Mouse (Mus musculus) neural tube, embryonic 12.5 days (tissue): ENCODE measurements around the gene Morn1. TPM values are rescaled to one million over a fixed set of nuclear protein-coding genes. Genes with fewer than 3 reads are reported as not detected.
"Not testable (repeated sequence)": the region's sequence is repeated elsewhere in the genome, so short reads cannot be mapped to it uniquely, and the experiment has no call there.

Experiments used
- ATAC-seq: fragments of 200-750 bp; cut with Nextera tagmentation; 2 replicates; pipeline ENCODE4 v1.8.0; 2017; ENCODE audit warnings: low read depth, mild to moderate bottlenecking, moderate TSS enrichment, moderate library complexity; ENCODE audit not compliant: low FRiP score
- H3K27ac ChIP-seq: fragments of 300-500 bp; sonication (generic); 2 replicates; pipeline ENCODE4 v1.5.1; 2016
- H3K27me3 ChIP-seq: fragments of 300-500 bp; sonication (generic); replicated peaks from 2 replicates; pipeline ENCODE4 v1.6.1; 2016; ENCODE audit warnings: mild to moderate bottlenecking
- H3K36me3 ChIP-seq: fragments of 300-500 bp; sonication (generic); 2 replicates; pipeline ENCODE4 v1.6.1; 2016; ENCODE audit warnings: mild to moderate bottlenecking
- H3K4me1 ChIP-seq: fragments of 300-500 bp; sonication (generic); 2 replicates; pipeline ENCODE4 v1.6.1; 2016
- H3K4me2 ChIP-seq: fragments of 300-500 bp; sonication (generic); replicated peaks from 2 replicates; pipeline ENCODE4 v1.6.1; 2016; ENCODE audit warnings: mild to moderate bottlenecking
- H3K4me3 ChIP-seq: fragments of 300-500 bp; sonication (generic); 2 replicates; pipeline ENCODE4 v1.5.1; 2016
- H3K9ac ChIP-seq: fragments of 300-500 bp; sonication (generic); 2 replicates; pipeline ENCODE4 v1.6.1; 2016; ENCODE audit warnings: mild to moderate bottlenecking
- H3K9me3 ChIP-seq: fragments of 300-500 bp; sonication (generic); 2 replicates; pipeline ENCODE4 v1.6.1; 2016; ENCODE audit warnings: mild to moderate bottlenecking
- whole genome bisulfite sequencing: fragments of 180-500 bp; shearing (Covaris S2); methylation state at CpG from one replicate; pipeline ENCODE4 v1.1.7; 2016; 5-methylcytosine and 5-hydroxymethylcytosine counted together
- polyA plus RNA-seq: library from polyadenylated mRNA; unstranded; fragments of >200 nt; fragmentation: Nextera tagmentation; extraction: Ambion mirVana; gene quantifications from 2 replicates; pipeline ENCODE4 v1.2.1, GENCODE M21; 2016

Morn1 gene
- polyA plus RNA-seq, 1 experiment from 2014 or later: 6.0 TPM

- H3K27ac ChIP-seq: no peak overlapping the region
- H3K9ac ChIP-seq: no peak overlapping the region
- H3K9me3 ChIP-seq: no peaks in the 10 kb centered on the region
- peak; percentile 73 for ATAC-seq
- peaks cover 30% of the 10 kb centered on the region for H3K36me3 ChIP-seq
- no peaks in the 10 kb centered on the region for H3K27me3 ChIP-seq
- peak overlapping the region; percentile 81 for H3K4me2 ChIP-seq
- peaks cover 20% of the 10 kb centered on the region for H3K4me1 ChIP-seq
- H3K4me3 ChIP-seq: peak overlapping the region; percentile 54
- 3% methylated on average over 15 of the region's 15 CpGs for whole genome bisulfite sequencing
Observed at GRCm38 (mm10) chr4:155065970-155066833, 20.2 kb upstream of the Morn1 start.

- H3K4me2 ChIP-seq: peak within 1 kb of the TSS; percentile 81
- H3K27ac ChIP-seq: 0 out of 2 replicates have a peak within 1 kb of the TSS, but pooled peaks have one; percentile 6
- peaks cover 38% of the 10 kb centered on the region for H3K36me3 ChIP-seq
- H3K9ac ChIP-seq: peak within 1 kb of the TSS; percentile 70
- no peaks in the 10 kb centered on the region for H3K9me3 ChIP-seq
- H3K27me3 ChIP-seq: no peaks in the 10 kb centered on the region
- H3K4me3 ChIP-seq: peak within 1 kb of the TSS; percentile 54
- peaks cover 17% of the 10 kb centered on the region for H3K4me1 ChIP-seq
- WGBS: under 1% methylated on average over 48 of the region's 48 CpGs
- peak; percentile 88 for ATAC-seq
Observed at GRCm38 (mm10) chr4:155066834-155067522, 19.4 kb upstream of the Morn1 start, which contains the start of gene Pex10. Gene Pex10 (plus strand): TSS chr4:155067016.

- H3K4me3 ChIP-seq: no peak overlapping the region
- no peak overlapping the region for H3K27ac ChIP-seq
- peak overlapping the region; percentile 81; the same call in 1 of the 2 replicates for H3K4me2 ChIP-seq
- H3K9ac ChIP-seq: no peak overlapping the region
- H3K36me3 ChIP-seq: peaks cover 50% of the 10 kb centered on the region
- no peak for ATAC-seq
- WGBS: 93% methylated on average over 20 of the region's 20 CpGs
- H3K27me3 ChIP-seq: no peaks in the 10 kb centered on the region
- H3K9me3 ChIP-seq: no peaks in the 10 kb centered on the region
- H3K4me1 ChIP-seq: peaks cover 17% of the 10 kb centered on the region
Observed at GRCm38 (mm10) chr4:155068357-155068972, 17.9 kb upstream of the Morn1 start.

GRCm38 (mm10) chr4:155069191-155069590 is 17.2 kb upstream of the Morn1 start:
- H3K27me3 ChIP-seq: no peaks in the 10 kb centered on the region
- H3K36me3 ChIP-seq: peaks cover 57% of the 10 kb centered on the region
- no peak overlapping the region for H3K9ac ChIP-seq
- ATAC-seq: no peak
- H3K4me3 ChIP-seq: no peak overlapping the region
- H3K9me3 ChIP-seq: no peaks in the 10 kb centered on the region
- no peak overlapping the region for H3K27ac ChIP-seq
- 84% methylated on average over 6 of the region's 6 CpGs for WGBS
- H3K4me2 ChIP-seq: no peak overlapping the region
- H3K4me1 ChIP-seq: peaks cover 17% of the 10 kb centered on the region

GRCm38 (mm10) chr4:155070199-155070598 is 16.2 kb upstream of the Morn1 start:
- H3K9ac ChIP-seq: no peak overlapping the region
- no peak overlapping the region for H3K4me2 ChIP-seq
- H3K4me1 ChIP-seq: peaks cover 17% of the 10 kb centered on the region
- no peak overlapping the region for H3K27ac ChIP-seq
- H3K27me3 ChIP-seq: no peaks in the 10 kb centered on the region
- WGBS: 92% methylated on average over 13 of the region's 13 CpGs
- ATAC-seq: no peak
- no peak overlapping the region for H3K4me3 ChIP-seq
- H3K9me3 ChIP-seq: no peaks in the 10 kb centered on the region
- peaks cover 67% of the 10 kb centered on the region for H3K36me3 ChIP-seq

DNA sequence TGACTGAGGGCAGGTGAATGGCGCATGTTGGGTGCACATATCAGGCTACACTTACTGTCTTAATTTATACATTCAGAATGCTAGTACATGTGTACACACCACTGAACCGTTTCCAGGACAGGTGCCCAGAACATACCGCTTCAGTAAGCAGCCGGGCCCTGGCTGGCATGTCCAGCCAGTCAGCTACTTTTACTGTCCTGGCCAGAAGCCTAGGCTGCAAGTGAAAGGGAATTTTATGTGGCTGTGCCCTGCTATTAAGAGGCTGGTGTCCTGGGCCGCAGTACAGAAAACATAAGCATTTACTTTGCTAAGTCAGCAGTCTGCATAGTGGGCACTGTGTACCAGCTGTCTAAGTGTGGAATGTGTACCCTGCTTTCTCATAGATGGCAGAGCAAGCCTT is 15.5 kb upstream of the Morn1 start:
- no peak overlapping the region for H3K4me3 ChIP-seq
- WGBS: 93% methylated on average over 5 of the region's 5 CpGs
- H3K4me2 ChIP-seq: no peak overlapping the region
- H3K27ac ChIP-seq: no peak overlapping the region
- no peaks in the 10 kb centered on the region for H3K9me3 ChIP-seq
- no peak overlapping the region for H3K9ac ChIP-seq
- H3K36me3 ChIP-seq: peaks cover 74% of the 10 kb centered on the region
- H3K4me1 ChIP-seq: peaks cover 17% of the 10 kb centered on the region
- H3K27me3 ChIP-seq: no peaks in the 10 kb centered on the region
- no peak for ATAC-seq

- Histone ChIP-seq H3K27ac (no peak overlapping the region), H3K9ac (no peak overlapping the region), H3K4me3 (no peak overlapping the region), H3K9me3 (no peaks in the 10 kb centered on the region), H3K4me2 (no peak overlapping the region), H3K4me1 (no peaks in the 10 kb centered on the region), H3K36me3 (peaks cover 86% of the 10 kb centered on the region), H3K27me3 (no peaks in the 10 kb centered on the region)
- ATAC-seq: no peak
- WGBS: 79% methylated on average over 9 of the region's 9 CpGs
Observed at GRCm38 (mm10) chr4:155074418-155074817, 12.0 kb upstream of the Morn1 start.

GRCm38 (mm10) chr4:155075137-155075536 is 11.2 kb upstream of the Morn1 start:
- H3K27me3 ChIP-seq: no peaks in the 10 kb centered on the region
- 88% methylated on average over 9 of the region's 9 CpGs for WGBS
- no peak for ATAC-seq
- no peak overlapping the region for H3K9ac ChIP-seq
- H3K36me3 ChIP-seq: peaks cover 86% of the 10 kb centered on the region
- H3K4me2 ChIP-seq: no peak overlapping the region
- H3K4me1 ChIP-seq: no peaks in the 10 kb centered on the region
- H3K27ac ChIP-seq: no peak overlapping the region
- no peaks in the 10 kb centered on the region for H3K9me3 ChIP-seq
- H3K4me3 ChIP-seq: no peak overlapping the region

DNA sequence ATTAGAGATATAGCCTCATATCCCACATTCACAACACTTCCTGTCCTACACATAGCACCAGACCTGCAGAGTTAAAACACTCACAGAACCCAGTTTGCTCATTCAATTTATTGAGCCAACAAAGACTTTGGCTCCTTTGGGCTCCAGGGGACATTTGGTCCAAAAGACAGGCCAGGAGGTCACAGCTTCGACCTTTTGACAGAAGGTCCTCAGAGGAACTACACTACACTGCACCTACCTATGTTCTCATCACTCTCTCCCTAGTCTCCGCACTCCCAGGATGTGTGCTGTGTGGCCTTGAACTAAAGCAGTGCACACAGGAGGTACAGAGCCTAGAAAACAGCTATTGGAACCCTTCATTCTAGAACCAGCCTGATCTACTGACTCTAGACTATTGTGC is 10.6 kb upstream of the Morn1 start:
- Histone ChIP-seq H3K27me3 (no peaks in the 10 kb centered on the region), H3K4me3 (no peak overlapping the region), H3K4me2 (no peak overlapping the region), H3K9me3 (no peaks in the 10 kb centered on the region), H3K27ac (no peak overlapping the region), H3K36me3 (peaks cover 86% of the 10 kb centered on the region), H3K9ac (no peak overlapping the region), H3K4me1 (no peaks in the 10 kb centered on the region)
- 93% methylated on average over 2 of the region's 2 CpGs for WGBS
- ATAC-seq: no peak

DNA sequence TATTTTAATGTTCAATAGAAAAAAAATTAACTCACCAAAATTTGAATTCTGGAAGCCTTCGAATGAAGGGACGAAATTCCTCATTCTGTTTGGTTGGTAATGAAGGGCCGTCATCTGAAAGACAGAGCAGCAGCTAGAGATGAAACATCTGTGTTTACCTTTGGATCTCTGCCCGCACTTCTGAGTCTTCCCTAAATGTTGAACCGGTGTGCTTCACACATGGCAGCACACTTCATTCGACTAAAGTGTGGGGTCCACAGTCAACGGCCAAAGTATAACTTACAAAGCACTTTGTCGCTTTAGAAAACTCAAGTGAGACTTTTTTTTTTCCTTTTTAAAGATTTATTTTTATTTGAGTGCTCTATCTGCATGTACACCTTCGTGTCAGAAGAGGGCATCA is 9.7 kb upstream of the Morn1 start:
- no peak for ATAC-seq
- Histone ChIP-seq H3K36me3 (peaks cover 83% of the 10 kb centered on the region), H3K27me3 (no peaks in the 10 kb centered on the region), H3K9ac (no peak overlapping the region), H3K27ac (no peak overlapping the region), H3K4me2 (no peak overlapping the region), H3K4me3 (no peak overlapping the region), H3K4me1 (no peaks in the 10 kb centered on the region), H3K9me3 (no peaks in the 10 kb centered on the region)
- 89% methylated on average over 9 of the region's 9 CpGs for WGBS

GRCm38 (mm10) chr4:155078808-155079207 is 7.6 kb upstream of the Morn1 start:
- H3K4me3 ChIP-seq, H3K9me3 ChIP-seq, H3K4me2 ChIP-seq, H3K4me1 ChIP-seq, ATAC-seq, H3K9ac ChIP-seq, H3K27me3 ChIP-seq, H3K27ac ChIP-seq: not testable (repeated sequence)
- 93% methylated on average over 10 of the region's 10 CpGs for WGBS
- H3K36me3 ChIP-seq: peaks cover 83% of the 10 kb centered on the region

GRCm38 (mm10) chr4:155079666-155080065 is 6.7 kb upstream of the Morn1 start:
- Histone ChIP-seq H3K36me3 (peaks cover 75% of the 10 kb centered on the region), H3K9ac (no peak overlapping the region), H3K4me1 (peaks cover 10% of the 10 kb centered on the region), H3K4me3 (no peak overlapping the region), H3K27me3 (no peaks in the 10 kb centered on the region), H3K9me3 (no peaks in the 10 kb centered on the region), H3K4me2 (no peak overlapping the region), H3K27ac (no peak overlapping the region)
- ATAC-seq: no peak
- 95% methylated on average over 6 of the region's 6 CpGs for WGBS
